Mouse (Mus musculus) 3T3-L1 (cell line): ENCODE results near the gene Adra1d.
A peak's percentile ranks its signal among the peaks of the same experiment; 100 is the strongest.

Source experiments
- DNase-seq: peaks from one replicate; pipeline ENCODE4 v3.0.0-alpha.2; 2015; ENCODE audit warnings: low read depth, low spot score

Adra1d gene

DNA sequence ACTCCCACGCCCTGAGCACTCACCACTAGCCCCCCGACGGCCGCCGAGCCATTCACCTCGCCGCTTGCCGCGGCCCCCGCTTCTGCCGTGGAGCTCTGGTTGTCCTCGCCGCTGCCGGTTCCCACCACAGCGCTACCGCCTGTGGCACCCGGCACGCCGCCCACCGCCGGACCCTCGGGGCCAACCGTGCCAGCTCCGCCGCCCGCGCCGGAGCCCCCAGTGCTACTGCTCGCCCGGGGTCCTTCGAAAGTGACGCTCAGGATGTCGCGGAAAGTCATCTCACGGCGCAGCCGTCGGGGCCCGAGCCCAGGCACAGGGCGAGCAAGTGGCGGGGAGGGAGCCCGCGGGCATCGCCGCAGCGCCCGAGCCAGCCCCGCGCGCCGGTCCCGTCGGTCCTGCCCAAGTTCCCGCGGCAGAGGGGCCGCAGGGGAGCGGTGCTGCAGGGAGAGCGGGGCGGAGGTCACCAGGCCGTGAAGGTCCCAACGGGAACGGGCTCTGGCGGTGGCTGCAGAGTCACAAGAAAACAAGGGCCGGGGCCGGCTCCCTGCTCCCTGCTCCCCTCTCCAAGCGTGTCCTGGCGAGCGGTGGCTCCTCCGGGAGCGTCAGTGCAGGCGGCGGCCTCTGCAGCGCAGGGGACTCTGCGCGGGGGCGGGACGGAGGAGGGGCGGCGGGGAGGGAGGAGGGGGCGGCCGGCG, at the start of gene Adra1d:
Gene Adra1d, minus strand, starts transcription at position 393 of the 695 bp plus-strand sequence.
- no peak for DNase-seq

DNA sequence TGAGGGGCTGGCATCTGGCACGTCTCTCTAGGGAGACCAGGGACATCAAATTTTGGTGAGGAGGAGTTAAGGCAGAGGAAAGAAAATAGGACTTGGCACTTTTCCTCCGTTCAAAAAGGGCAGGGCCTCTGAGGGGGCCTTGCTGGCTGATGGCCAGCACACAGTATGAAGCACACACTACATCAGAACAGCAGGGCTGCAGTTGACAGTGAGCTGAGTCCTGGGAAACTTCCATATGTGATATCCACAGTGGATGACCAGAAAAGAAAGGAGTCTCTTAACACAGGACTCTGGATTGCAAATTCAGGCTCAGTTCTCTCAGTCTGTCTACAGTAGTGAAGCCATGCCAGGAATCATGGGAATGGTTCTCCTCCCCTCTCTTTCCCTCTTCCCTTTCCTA, 39.8 kb upstream of the Adra1d start:
- no peak for DNase-seq

DNA sequence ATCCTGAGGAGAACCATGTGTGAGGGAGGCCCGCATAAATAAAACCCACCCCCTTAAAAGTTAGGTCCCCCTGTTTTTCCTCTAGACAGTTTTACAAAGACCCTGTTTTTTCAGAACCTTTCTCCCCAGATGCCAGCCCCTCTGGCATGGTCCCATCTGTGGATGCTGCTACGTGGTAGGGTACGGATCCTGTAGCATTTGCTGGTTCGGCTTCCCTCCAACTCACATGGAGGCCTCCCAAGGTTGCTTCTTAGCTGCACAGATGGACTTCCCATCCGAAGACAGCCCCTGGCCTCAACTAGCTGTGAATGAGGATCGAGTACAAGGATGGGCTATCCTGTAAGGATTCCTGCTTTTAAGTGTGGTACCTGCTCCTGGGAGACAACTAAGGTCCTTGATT, 32.8 kb upstream of the Adra1d start:
- no peak for DNase-seq

DNA sequence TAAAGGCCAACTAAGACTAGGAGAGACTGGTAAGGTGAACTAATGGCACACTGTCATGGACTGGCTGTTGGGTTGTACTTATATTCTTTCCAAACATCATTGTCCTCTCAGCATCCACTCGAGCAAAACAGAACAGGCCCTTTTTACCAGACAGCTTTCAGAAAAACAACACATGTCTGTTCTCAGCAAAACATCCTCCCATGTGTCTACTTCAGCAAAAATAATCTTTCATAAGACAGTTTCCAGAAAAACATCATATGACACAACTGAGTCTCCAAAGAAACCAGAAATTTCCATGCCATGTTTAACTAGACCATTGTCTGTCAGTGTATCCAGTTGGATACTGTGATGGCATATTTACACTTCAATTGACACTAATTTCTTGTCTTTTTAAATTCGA, 25.4 kb upstream of the Adra1d start:
- DNase-seq: no peak

DNA sequence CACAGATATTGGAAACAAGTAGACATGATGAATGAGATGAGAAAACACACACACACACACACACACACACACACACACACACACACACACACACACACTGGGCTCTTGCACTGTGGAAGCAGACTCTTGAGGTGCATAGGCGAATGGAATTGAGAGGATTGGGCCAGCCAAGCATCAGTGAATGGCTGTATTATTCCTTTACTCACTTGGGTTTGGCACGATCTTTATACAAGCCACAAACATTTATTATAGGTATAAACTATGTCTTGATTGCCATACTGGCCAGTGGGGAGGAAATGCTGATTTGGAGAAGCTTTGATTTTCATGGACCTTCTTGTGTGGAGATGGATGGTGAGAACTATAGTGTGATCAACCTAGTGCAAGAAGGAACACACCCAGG, 19.4 kb upstream of the Adra1d start:
- DNase-seq: no peak

DNA sequence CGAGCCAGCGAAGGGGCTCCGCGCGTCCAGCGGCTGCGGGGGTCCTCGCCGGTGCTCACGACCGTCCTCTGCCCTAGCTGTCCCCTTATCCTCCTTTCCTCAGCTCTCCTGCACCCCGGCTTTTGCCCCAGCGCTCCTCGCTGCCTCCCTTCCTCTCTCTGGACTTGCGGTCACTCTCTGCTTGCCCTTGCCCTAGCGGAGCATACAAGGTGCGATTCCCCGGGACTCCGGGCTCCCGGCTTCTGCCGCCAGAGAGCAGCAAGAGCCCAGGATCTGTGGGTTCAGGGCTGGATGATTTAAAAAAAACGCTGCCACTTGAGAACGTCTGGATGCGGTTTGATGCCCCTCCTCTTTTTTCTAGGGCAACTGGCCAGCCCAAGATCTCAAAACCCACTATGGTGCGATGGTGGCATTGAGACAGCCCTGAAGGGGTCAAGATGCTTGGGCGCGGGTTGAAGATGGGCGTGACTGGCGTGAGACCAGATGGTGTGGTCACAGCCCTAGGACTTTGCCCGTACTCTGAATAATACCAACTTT, 571 bp upstream of the Adra1d start:
- DNase-seq: peak; percentile 84

DNA sequence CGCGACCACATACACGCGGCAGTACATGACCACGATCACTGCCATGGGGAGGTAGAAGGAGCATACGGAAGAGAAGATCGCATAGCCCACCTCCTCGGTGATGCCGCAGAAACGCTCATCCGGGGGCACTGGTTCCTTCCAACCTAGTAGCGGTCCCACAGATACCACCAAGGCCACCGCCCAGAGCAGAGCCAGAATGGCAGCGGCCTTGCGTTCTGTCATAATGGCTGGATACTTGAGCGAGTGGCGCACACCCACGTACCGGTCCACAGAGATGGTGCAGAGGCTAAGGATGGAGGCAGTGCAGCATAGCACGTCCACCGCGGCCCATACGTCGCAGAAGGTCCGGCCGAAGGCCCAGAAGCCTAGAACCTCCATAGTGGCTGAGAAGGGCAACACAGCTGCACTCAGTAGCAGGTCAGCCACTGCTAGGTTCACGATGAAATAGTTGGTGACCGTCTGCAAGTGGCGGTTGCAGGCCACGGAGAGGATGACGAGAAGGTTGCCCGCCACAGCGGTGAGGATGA, 676 bp downstream of the Adra1d start:
- no peak for DNase-seq

DNA sequence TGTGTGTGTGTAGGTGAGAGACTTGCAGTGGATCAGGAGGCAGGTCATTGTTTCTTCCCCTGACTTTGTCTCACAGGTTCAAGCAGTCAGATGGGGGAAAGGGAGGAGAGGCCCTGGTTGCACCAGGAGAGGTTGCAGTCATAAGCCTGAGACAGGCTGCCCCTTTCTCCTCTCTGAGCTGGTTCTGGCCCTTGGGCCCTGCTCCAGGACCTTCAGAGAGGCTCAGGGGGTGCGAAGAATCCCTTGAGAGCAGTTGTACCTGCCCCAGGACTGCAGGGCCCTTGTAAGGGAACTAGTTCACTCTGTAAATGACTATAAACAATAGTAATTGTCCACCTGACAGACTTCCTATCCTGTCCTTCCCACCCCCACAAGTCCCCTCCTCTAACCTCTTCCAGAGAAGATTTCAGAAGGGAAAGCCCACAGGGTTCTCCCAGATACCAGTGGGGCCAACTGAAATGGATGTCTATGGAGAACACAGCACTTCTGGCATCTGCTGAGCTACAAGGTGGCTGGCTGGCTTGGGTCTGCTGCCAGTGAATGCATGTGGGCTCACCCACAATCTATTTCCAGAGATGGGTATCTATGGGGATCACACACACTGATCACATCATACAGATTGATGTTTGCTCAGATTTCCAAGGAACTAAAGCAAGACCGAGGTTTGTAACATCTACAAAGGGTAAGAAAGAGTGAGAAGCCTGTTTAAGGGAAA, 1.7 kb downstream of the Adra1d start:
- DNase-seq: no peak

DNA sequence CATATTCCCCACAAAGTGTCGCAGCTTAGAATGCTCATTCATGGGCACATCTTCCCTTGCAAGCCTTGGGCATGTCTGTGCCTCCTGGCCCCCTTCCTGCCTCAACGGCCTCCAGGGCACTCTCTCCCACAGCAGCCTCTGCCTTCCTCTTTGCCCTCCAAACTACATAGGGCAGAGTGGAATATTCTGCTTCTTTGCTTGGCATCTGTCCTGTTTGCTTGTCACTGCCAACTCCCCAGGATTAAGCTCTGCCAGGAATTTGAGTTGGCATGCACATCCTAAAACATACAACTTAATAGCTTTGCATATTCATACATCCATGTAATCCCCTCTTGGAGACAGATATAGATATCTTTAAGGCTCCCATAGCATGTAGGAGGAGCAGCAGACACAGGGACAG, 4.2 kb downstream of the Adra1d start:
- DNase-seq: peak; percentile 34

DNA sequence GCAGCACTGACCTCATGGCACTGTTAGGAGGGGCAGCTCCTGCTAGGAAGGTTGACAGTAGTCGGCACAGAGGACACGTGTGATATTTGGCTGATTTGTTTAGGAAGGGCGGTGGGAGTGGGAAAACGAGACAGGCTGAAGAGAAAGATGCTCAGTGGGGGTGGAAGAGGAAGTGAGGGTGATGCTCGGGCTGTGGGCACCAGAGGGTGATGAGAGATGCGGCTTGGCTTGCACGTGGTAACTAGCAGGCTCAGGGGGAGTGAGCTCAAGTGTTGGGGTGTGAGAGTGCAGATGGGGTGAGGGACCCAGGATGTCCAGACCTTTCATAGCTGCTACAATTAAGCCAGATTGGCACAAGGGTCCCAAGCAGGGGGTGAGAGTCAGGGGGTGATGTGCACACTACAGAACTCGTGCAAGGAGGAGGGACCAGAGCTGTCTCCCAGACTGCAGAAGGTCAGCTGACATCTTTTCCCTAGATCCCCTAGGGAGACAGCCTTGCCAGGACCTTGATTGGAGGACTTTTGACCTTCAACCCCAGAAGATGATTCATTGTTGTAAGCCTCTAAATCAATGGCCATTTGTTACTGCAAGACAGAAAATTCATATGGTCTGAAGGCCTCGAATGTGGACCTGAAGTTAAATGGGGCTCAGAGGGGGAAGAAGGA, 9.2 kb downstream of the Adra1d start:
- peak; percentile 54 for DNase-seq

DNA sequence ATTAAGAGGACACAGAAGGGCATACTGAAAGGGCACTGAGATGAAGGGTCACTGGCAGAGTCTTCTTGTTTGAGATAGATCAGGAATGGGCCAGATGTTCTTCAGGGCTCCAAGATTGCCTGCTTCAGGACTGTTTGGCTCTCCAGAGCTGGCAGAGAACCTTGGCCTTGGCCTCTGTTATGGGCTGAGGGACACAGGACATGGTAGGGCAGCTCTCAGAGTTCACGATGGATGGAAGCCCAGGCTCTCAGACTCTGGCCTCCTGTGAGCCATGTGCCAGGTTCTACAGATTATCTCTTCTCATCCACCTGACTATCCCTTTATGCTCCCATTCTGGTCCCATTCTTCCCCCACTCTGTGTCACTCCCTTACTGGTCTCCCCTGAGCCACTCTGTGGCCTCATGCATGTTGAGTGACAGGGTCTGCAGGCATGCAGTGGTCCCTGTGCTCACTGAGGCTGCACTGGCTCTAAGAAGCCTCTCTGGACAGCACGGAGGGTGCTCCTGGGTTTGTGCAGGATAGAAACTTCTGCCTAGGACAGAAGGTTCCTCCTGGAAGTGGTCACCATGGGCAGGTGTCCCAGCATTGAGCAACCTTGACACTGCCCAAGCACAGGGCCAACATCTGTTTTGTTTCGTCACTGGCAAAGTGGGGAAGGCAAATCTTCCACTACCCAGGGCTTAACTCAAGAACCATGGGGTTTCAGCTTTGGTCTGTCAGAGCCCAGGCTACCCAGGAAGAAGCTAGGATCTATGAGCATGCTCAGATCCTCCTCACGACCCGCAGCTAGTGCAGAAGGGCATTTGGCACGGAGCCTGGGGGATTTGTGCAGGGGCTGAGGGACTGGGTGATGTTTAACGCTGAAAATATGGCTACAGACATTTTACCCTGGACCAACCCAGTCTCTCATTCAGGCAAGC, 10.1 kb downstream of the Adra1d start:
- peak; percentile 44 for DNase-seq

DNA sequence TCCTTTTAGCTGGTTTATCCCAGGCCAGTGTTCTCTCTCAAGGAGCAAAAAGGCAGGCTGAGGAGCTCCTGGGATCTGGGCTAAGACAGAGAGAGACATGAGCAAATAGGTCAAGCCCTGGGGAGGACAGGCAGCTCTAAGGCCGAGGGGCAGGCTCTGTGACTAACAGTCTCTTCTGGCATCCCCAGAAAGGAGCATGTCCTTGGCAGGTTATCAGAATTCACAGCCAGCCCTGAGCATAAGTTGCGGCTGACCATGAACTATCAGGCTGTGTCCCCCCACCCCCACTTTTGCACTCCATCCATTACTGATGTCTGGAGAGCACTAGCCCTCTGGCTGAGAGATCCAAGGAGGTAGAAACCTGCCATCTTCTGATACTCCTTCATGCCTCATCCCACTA, 11.2 kb downstream of the Adra1d start:
- DNase-seq: peak; percentile 81

DNA sequence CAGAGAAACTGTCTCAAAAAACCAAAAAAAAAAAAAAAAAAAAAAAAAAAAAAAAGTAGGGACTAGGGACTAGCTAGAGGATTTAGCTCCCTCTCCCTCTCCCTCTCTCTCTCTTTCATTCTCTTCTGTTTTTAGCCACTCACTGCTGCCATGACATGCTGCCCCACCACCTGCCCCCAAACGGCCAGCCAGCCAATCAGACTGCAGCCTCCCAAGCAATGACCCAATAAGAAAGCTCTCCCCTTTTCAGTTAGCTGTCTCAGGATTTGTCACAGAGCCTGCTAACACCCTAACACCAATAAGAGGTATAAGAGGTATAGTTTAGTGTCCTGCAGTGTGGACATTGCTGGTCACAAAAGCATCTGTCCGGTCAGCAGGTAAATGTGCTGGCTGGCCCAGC, 11.6 kb downstream of the Adra1d start:
- DNase-seq: peak; percentile 36

DNA sequence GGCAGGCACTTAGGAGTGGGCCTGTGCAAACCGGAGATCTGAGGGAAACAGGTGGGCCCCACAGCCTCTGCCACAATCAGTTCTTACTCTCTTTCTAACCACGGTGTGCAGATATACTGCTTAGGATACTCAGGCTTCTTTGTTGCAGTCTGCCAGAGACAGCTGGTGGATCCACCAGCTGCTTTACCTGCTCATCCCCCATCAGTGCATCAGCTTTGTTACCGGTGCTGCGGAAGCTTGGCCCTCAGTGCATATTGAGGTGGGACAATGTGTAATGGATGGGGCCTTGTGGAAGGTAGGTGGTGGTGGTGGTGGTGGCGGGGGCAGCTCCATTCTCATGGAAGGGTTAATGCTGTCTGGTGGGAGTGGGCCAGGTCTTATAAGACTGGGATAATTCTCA, 13.0 kb downstream of the Adra1d start:
- no peak for DNase-seq

DNA sequence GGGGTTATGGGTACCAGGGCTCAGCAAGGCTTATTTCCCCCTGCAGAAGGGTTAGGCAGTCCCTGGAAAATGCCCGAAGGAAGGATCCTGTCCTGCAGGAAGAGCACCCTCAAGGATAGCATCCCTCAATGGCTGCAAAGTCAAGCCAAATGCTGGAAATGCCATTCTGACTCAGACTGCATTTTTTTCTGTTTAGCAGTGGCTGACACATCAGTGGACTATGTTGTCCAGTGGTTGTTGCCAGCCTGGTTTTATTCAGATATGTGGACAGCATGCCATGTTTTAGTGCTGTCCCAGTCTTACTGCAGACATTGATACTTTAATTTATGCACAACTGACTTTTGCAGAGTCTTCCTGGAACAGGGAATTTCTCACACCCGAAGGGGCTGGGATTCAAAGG, 13.8 kb downstream of the Adra1d start:
- peak; percentile 96 for DNase-seq

DNA sequence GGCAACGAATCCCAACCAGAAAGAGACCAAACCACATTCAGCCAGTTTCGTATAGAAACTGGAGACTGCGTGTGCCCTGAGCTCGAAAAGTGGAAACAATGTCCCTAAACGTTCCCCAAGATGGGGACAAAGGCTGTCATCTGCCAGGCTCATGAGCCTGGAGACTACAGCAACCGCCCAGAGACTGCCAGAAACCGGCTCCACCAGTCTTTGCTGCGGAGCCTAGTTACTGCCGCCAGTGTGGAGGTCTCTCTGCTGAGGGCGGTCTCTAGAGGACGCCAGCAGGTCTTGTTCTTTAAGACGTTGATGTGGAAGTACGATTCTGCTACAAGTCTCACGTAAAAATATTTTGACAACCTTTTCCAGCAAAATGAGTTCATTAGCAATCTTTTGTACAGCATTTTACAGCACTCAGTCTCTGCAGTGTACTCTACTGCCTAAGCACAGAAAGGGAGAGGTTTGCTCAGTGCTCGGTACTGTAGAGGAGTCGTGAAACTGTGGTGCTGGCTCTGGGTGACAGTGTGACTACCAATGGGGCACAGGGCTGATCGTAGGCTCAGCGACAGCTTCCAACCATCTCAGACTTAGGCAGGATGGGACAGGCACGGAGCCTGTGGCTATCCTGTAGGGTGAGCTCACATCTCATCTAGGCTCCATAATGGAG, 15.2 kb downstream of the Adra1d start:
- DNase-seq: no peak

DNA sequence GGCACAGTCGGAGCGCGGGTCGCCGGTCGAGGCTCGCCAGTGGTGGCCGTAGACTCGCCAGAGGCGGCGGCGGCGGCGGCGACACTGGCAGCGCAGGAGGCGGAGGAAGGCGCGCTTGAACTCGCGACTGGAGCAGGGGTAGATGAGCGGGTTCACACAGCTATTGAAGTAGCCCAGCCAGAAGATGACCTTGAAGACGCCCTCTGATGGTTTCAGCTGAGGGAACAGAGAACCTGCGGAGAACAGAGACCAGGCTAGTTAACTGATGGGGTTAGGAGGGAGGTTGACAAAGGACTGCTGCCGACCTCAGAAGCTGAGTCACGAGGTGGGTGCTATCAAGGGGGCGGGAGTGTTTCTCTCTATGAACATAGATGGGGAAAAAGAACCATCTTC, 15.8 kb downstream of the Adra1d start:
- no peak for DNase-seq

DNA sequence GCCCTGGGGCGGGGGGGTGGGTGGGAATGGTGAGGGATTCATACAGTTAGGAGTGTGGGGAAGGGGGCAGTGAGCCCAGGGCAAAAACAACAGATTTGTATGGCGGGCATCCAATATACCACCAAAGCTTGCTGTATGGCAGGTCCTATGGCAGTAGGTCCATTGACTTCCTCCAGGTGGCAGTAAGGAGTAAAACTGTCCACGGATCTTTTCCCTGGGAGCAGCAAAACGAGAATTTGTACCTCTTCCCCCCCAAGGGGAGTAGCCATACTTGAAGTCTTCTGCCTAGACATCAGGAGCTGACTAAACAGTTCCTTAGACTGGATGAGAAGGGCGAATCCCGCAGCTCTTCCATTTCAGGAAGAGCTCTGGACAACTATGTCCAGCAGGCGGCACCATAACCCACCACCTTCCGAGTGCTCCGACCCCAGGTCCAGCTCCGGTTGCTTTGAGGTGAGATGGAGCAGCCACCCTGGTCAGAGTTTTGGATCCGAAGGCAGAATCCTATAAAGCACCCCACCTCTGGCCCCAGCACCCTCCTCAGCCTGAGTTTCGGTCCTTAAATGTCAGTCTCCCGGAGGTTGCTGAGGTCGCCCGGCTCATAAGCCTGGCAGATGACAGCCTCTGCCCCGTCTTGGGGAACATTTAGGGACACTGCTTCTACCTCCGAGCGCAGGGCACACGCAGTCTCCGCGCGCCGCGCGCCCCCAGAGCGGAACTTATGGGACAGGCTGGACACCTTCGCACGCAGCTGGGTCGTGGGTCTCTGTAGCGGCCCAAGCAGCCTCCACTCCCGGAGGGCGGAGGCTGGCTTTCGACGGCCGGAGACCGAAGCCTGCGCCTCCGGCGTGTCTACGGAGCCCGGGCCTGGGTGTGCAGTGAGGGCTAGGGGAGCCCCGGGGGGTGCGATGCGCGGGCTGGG, 16.4 kb downstream of the Adra1d start:
- DNase-seq: peak; percentile 50

DNA sequence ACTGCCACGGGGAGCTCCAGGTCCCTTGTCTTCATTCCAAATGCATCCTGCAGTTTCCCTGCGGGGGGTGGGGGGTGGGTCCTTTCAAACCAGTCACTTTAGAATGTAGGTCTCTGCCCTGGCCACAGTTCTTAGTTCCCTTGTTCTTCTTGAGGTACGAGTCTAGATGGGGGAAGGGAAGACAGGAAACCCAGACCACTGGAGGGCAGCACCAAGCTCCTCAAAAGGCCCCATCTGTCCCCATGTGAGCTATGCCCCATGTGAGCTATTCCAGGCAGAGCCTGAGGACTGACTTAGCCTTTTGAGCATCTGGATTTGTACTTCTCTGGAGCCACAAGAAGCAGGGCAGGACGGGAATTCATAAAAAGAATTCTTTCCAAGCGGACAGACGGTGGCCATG, 19.6 kb downstream of the Adra1d start:
- peak; percentile 51 for DNase-seq

DNA sequence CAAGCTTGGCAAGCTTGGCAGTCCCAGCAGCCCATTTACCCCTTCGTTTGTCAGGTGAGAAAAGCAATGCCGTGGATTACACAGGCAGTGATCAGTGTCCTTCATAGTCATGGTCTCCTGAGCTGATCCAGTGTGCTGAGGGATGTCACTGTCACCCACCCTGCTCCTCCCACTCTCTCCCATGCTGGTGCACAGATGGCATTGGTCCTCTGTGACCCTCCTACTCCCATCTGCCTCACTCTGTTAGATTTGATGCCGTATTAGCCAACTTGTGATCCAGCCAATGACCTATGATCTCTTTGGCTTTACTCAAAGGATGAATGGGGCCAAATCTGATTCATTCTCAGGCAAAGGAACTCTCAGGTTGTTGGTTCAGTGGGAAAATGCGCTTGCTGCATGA, 20.4 kb downstream of the Adra1d start:
- no peak for DNase-seq
